Mouse (Mus musculus) forebrain, postnatal 0 days (tissue): ENCODE results near the gene Hmox2. TPM values are rescaled to one million over a fixed set of nuclear protein-coding genes. Genes with fewer than 3 reads are reported as not detected.
"Not testable (repeated sequence)": the region's sequence is repeated elsewhere in the genome, so short reads cannot be mapped to it uniquely, and the experiment has no call there.

Source experiments
- ATAC-seq: fragments of 200-750 bp; cut with Nextera tagmentation; 2 replicates; pipeline ENCODE4 v1.8.0; 2017; ENCODE audit warnings: mild to moderate bottlenecking, moderate library complexity
- DNase-seq: peaks from one replicate; pipeline ENCODE4 v3.0.0-alpha.2; 2015
- H3K27ac ChIP-seq: fragments of 300-500 bp; sonication (generic); 2 replicates; pipeline ENCODE4 v1.5.1; 2014; ENCODE audit warnings: low read depth, mild to moderate bottlenecking, antibody characterized with exemption, low read length, moderate library complexity, mixed read lengths
- H3K27me3 ChIP-seq: fragments of 300-500 bp; sonication (generic); 2 replicates; pipeline ENCODE4 v1.6.1; 2014; ENCODE audit warnings: mild to moderate bottlenecking, low read length, mixed read lengths; ENCODE audit not compliant: insufficient read depth
- H3K36me3 ChIP-seq: fragments of 300-500 bp; sonication (generic); 2 replicates; pipeline ENCODE4 v1.6.1; 2014; ENCODE audit warnings: mild to moderate bottlenecking, moderate library complexity; ENCODE audit not compliant: insufficient read depth
- H3K4me1 ChIP-seq: fragments of 300-500 bp; sonication (generic); 2 replicates; pipeline ENCODE4 v1.6.1; 2014; ENCODE audit warnings: antibody characterized with exemption; ENCODE audit not compliant: insufficient read depth
- H3K4me2 ChIP-seq: fragments of 300-500 bp; sonication (generic); 2 replicates; pipeline ENCODE4 v1.6.1; 2014; ENCODE audit warnings: low read depth, mild to moderate bottlenecking, moderate library complexity
- H3K4me3 ChIP-seq: fragments of 300-500 bp; sonication (generic); 2 replicates; pipeline ENCODE4 v1.5.1; 2014; ENCODE audit warnings: low read depth, low read length, mixed read lengths
- H3K9ac ChIP-seq: fragments of 300-500 bp; sonication (generic); 2 replicates; pipeline ENCODE4 v1.6.1; 2014; ENCODE audit warnings: mild to moderate bottlenecking
- H3K9me3 ChIP-seq: fragments of 300-500 bp; sonication (generic); 2 replicates; pipeline ENCODE4 v1.6.1; 2016; ENCODE audit warnings: low read length
- CTCF ChIP-seq: sonication (generic); IDR thresholded peaks from 2 replicates; pipeline ENCODE4 v1.5.1; 2016; ENCODE audit warnings: antibody characterized with exemption, control low read depth, low read depth
- WGBS: fragments of 180-500 bp; shearing (Covaris S2); extraction: QIAGEN DNeasy Blood & Tissue Kit; methylation state at CpG from one replicate; pipeline ENCODE4 v1.1.7; 2014; 5-methylcytosine and 5-hydroxymethylcytosine counted together
- polyA plus RNA-seq: library from polyadenylated mRNA; unstranded; fragments of >200 nt; fragmentation: Nextera tagmentation; extraction: Ambion mirVana; gene quantifications from 2 replicates; pipeline ENCODE4 v1.2.1, GENCODE M21; 2015
- total RNA-seq: library from RNA; depleted of rRNA; stranded (reverse); fragments of >200 nt; gene quantifications from 2 replicates; pipeline ENCODE4 v1.2.3, GENCODE M21; 2014; rRNA removed

The Hmox2 gene
- total RNA-seq (54.5 and 63.7 TPM in 2 replicates), polyA plus RNA-seq (88.7 and 92.5 TPM in 2 replicates)

GRCm38 (mm10) chr16:4725780-4726527 is at the start of gene Hmox2:
Gene Hmox2, plus strand, starts transcription at chr16:4726361.
- 5% methylated on average over 35 of the region's 35 CpGs for WGBS
- H3K4me2 ChIP-seq, result peak within 1 kb of the TSS; percentile 79
- no peaks in the 10 kb centered on the region for H3K36me3 ChIP-seq
- H3K9ac ChIP-seq, result peak within 1 kb of the TSS; percentile 88
- H3K27ac ChIP-seq, result peak within 1 kb of the TSS; percentile 60
- peaks cover 6% of the 10 kb centered on the region; the same call in 1 of the 2 replicates for H3K4me1 ChIP-seq
- H3K9me3 ChIP-seq, result no peaks in the 10 kb centered on the region
- peak within 1 kb of the TSS; percentile 86 for H3K4me3 ChIP-seq
- TF ChIP-seq CTCF, result no peak
- no peaks in the 10 kb centered on the region for H3K27me3 ChIP-seq
- ATAC-seq (peak; percentile 96), DNase-seq (peak; percentile 93)

GRCm38 (mm10) chr16:4676836-4677235 is 49.3 kb upstream of the Hmox2 start:
- Histone ChIP-seq H3K9ac (no peak overlapping the region), H3K4me2 (no peak overlapping the region), H3K4me1 (peaks cover 5% of the 10 kb centered on the region; the same call in 1 of the 2 replicates), H3K27ac (no peak overlapping the region), H3K27me3 (no peaks in the 10 kb centered on the region), H3K9me3 (no peaks in the 10 kb centered on the region), H3K4me3 (no peak overlapping the region), H3K36me3 (peaks cover 31% of the 10 kb centered on the region)
- ATAC-seq (no peak), DNase-seq (no peak)
- WGBS, result 92% methylated on average over 5 of the region's 5 CpGs
- no peak for TF ChIP-seq CTCF

- Histone ChIP-seq H3K4me2 (no peak overlapping the region), H3K4me1 (peaks cover 5% of the 10 kb centered on the region; the same call in 1 of the 2 replicates), H3K27me3 (no peaks in the 10 kb centered on the region), H3K4me3 (no peak overlapping the region), H3K9me3 (no peaks in the 10 kb centered on the region), H3K9ac (no peak overlapping the region), H3K36me3 (peaks cover 31% of the 10 kb centered on the region), H3K27ac (no peak overlapping the region)
- DNase-seq (no peak), ATAC-seq (no peak)
- 92% methylated on average over 5 of the region's 5 CpGs for WGBS
- TF ChIP-seq CTCF, result no peak
Measured at GRCm38 (mm10) chr16:4678080-4678479, 48.1 kb upstream of the Hmox2 start.

GRCm38 (mm10) chr16:4679121-4680018 is 46.8 kb upstream of the Hmox2 start, which contains the start of gene Coro7:
Gene Coro7, minus strand, starts transcription at chr16:4679777.
- Histone ChIP-seq H3K9me3 (no peaks in the 10 kb centered on the region), H3K4me3 (peak within 1 kb of the TSS; percentile 74), H3K4me2 (peak within 1 kb of the TSS; percentile 92), H3K27ac (no peak within 1 kb of the TSS), H3K9ac (peak within 1 kb of the TSS; percentile 66), H3K36me3 (peaks cover 21% of the 10 kb centered on the region), H3K27me3 (no peaks in the 10 kb centered on the region), H3K4me1 (peaks cover 6% of the 10 kb centered on the region)
- peak; percentile 82 for ATAC-seq
- DNase-seq, result peak; percentile 86
- no peak for TF ChIP-seq CTCF
- 2% methylated on average over 47 of the region's 47 CpGs for WGBS

GRCm38 (mm10) chr16:4680922-4681455 is 45.2 kb upstream of the Hmox2 start:
- not testable (repeated sequence) for H3K27ac ChIP-seq, H3K9ac ChIP-seq, H3K36me3 ChIP-seq, H3K27me3 ChIP-seq, H3K4me2 ChIP-seq, ATAC-seq, H3K9me3 ChIP-seq, H3K4me3 ChIP-seq, DNase-seq
- WGBS, result 83% methylated on average over 3 of the region's 3 CpGs
- H3K4me1 ChIP-seq, result peaks cover 15% of the 10 kb centered on the region

- no peak for ATAC-seq
- Histone ChIP-seq H3K36me3 (peaks cover 3% of the 10 kb centered on the region; the same call in 1 of the 2 replicates), H3K4me3 (no peak overlapping the region), H3K4me2 (peak overlapping the region; percentile 94; the same call in 1 of the 2 replicates), H3K27ac (no peak overlapping the region), H3K4me1 (peaks cover 15% of the 10 kb centered on the region), H3K9me3 (no peaks in the 10 kb centered on the region), H3K9ac (no peak overlapping the region), H3K27me3 (no peaks in the 10 kb centered on the region)
- TF ChIP-seq CTCF, result no peak
- 81% methylated on average over 4 of the region's 4 CpGs for WGBS
- DNase-seq, result no peak
Measured at GRCm38 (mm10) chr16:4682628-4683179, 43.5 kb upstream of the Hmox2 start.
